Mouse (Mus musculus) cerebellum, adult 9-10 months (tissue): Measurements from ENCODE around the gene Pgpep1.
A peak's percentile ranks its signal among the peaks of the same experiment; 100 is the strongest.

Experiments used
- DNase-seq: peaks from one replicate; pipeline ENCODE4 v3.0.0; 2022

Pgpep1 gene

DNA sequence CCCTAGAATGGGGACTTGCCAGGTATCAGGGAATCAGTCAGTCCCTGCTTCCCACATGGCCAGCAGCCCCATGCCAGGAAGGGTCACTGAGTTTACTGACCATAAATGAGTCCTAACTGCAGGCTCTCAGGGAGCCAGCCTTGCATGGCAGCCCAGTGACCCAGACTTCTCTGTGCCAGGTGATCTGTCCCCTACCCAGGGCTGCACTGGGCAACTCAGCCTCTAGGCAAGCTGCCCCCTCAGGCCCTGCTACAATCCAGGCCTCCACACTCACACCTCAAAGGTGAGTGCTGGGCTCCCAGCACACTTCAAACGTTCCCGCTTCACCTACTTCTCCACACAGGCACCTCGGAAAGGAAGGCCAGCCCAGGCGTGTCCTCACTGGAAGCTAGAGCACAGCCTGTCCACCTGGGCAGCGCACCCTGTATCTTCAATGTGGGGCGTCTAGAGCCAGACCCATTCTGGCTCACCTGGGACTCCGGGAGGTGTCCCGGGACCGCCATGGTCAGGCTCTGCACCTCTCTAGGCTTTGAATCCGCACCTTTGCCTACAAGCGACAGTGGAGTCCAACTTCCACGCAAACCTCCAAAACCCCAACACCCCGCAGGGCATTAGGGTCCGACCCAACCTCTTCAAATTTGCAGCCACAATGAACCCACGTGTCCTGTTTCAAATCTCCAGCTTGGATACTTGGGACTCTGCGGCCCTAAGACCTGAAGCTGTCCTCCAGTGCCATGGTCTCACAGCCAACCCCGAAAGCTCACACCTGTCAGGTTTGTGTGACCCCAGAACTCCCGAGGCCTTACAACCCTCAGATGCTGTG lies 53.2 kb downstream of the Pgpep1 start:
- DNase-seq: peak; percentile 38

- DNase-seq: peak; percentile 42
Measured at GRCm38 (mm10) chr8:70605871-70606779, 54.1 kb downstream of the Pgpep1 start.

DNA sequence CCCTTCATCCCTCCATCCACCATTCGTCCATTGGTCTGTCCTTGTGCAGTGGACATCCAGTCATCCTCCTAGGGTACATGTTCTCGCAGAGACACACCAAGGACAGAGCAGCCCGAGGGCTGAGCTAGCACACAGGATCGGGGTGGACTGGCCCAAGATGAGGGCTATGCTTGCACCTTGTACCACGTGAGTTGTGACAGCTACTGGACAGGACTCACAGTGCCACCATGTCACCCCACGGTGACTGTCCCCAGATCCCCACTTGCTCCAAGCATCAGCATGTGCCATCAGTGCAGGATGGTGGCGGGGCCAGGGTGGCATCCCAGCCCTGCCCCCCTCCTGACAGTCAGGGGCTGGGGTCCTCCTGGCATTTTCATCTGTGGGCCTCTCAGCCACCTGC lies 55.6 kb downstream of the Pgpep1 start:
- DNase-seq: no peak

DNA sequence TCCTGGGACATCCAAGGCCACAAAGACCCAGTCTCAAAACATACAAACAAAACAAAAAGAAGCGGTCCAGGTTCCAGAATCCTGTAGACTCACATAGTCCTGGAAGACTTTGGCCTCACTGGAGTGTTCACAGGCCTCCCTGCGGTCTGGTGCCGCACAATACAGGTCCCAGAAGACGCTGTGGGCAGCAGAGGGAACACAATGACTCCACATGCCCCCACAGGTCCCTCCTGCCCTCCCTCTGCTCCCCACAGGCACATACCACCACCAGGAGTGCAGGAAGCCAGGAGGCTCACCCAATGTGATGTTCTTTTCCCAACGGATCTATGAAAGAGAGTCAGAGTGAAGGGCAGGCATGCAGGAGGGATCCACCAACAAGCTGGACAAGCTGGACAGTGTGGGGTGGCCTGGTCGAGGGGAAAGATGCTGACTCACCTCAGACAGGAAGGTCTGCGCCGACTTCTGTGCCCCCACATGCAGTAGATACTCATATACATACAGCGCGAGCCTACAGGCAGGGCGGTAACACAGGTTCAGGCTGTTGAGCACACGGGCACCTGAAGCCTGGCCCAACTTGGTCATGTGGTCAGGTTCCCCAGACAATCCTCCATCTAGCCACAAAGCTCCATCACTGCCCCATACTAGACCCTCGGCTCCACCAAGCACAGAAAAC lies 57.9 kb downstream of the Pgpep1 start:
- no peak for DNase-seq

DNA sequence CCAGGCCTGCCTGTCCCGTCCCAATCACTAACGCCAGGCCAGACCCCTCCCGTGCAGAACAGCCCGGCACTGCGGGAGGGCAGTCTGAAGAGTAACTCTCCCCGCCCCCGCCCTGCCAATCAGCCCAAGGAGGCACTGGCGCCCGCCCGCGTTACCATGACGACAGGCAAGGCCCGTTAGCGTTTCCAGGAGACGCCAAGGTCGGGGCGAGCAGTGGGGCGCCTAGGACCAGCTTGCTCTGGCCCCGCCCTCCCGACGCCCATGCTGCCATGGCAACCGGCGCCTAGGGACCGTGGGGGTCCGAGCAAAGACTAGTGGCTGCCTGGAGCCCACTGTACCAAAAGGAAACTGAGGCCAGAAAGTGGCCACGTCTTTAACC lies 58.9 kb downstream of the Pgpep1 start:
- DNase-seq: peak; percentile 78

DNA sequence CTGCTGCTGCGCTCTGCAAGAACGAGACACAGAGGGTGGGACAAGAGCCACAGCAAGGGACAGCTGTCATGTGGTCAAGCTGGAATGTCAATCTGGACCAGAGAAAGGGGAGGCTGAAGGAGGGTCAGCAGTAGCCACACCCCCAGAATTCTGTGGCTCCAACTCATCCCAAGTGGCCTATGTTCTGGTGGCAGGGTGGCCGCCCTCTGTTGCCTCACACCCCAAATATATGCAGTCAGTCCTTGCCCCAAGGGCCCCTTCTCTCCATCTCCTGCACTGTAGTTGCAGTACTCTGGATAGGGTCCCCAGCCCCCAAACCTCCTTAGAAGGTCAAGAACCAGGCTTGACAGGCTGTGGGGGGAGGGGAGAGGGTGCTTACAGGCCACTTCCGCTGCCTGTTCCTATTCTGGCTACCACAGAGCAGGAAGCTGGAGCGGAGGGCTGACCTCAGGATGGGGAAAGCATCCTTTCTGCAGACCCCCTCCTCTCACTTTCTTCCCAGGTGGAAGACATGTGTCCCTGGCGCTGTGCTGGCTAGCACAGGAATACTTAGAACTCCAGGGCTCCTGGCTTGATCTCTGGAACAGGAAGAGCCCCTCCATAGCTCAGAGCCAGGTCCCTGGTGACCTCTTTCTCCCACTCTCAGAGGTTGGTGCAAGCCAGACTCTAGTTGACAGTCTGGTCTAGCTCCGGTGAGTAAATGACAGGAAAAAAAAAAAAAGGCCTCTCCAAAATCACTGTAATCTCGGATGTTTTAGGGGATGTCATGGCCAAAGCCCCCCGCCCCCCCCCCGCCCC lies 59.5 kb downstream of the Pgpep1 start:
- peak; percentile 51 for DNase-seq

DNA sequence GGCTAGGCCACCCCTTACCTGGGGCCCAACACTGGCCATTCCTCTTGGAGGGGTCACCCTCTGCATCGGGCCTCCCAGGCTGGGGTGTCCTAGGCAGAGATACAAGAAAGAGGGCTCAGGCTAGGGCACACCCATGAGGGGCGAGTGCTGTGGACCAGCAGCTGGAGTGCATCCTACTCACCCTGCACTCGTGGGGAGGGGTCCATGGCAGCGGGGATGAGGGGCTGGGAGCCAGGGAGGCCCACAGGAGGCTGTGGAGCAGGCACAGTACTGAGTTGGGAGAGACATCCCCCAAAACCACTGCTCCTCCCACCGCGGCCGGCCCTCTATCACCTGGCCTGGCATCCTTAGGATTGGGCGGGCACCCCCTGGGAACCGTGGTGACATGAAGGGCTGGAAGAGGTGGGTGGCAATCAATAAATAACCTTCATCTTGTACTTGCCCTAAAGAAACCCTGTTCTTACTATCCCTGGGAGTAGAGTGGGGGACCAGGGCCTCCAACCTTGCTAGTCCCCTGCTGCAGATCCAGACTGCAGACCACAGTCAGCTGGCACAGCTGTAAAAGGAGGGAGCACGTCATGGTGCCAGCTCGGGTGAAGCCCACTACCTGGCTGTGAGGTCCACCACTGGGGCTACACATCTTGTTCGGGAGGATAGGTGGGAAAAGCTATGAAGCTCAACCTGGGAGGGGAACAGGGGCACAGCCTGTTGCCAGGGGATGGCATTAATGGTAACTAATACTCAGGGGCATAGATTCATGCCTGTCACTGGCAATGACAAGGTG lies 60.5 kb downstream of the Pgpep1 start:
- peak; percentile 55 for DNase-seq

DNA sequence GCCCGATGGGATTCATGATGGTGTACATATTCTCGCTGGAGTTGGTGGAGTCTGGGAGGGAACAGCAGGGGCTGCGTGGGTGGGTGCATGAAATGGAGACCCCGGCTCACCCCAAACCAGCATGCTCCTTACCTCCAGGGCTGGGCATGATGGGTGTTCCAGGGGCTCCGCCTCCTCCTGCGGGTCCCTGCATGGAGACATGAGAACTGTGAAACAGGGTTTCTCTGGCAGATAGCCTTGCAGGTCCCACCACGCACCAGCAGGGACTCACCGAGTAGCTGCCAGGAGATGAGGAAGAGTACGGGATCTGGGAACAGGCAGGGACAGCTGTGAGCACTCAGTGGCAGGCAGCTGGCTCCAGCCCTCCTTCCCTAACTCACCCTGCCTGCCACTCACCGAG lies 61.5 kb downstream of the Pgpep1 start:
- DNase-seq: no peak

DNA sequence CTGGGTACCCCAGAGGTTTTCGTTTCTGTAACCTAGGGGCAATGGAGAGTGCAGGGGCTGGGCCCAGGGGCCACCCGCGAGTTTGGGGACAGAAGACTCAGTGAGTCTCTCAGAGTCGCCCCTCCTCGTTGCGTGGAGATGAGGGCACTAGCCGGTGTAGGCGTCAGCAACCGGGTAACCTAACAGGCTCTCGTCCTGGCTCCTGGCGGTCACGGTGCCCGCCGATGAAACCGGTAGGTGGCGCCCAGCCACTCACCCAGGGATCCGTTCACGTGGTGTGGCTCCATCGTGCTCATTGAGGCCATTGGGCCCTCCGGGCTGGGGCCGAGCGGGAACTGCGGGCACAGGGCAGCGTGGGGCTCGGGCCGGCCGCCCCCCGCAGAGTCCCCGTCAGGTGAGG lies 61.9 kb downstream of the Pgpep1 start:
- DNase-seq: peak; percentile 92

DNA sequence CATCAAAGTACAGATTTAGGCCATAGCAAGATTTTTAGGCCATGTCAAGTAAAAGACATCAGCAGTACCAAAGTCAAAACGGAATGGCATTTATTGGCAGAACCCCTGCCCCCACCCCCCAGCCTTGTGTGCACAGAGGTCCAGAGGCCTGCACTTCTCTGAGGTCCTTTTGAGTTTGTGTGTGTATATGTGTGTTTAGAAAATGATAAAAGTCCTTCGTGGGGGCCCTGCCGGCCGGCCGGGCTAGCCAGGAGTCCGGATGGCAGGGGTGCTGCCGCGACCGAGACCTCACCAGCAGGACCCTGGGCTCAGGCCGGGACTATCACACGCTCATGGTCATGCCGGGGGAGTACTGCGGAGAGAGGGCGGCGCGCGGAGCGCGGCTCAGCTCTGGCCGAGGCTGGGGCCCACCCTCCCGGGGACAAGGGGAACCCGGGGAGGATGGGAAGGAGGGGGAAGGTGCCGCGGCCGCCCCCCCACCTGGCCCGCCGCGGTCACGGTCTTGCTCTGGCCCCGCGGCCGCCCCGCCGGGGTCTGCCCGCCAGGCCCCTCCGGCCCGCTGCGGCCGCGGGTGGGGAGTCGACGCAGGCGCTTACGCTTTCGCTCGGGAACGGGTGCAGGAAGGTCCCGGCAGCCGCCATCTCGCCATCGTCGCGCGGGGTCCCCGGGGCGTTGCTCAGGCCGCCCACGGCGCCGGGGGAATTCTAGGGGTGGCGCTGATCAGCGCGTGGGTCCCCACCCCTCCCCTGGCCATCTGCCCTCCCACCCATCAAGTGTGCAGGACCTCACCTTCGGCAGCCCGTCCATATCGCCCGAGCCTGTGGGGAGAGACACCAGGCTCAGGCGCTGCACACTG lies 62.5 kb downstream of the Pgpep1 start:
- no peak for DNase-seq

GRCm38 (mm10) chr8:70596775-70597416 lies 63.3 kb downstream of the Pgpep1 start:
- peak; percentile 72 for DNase-seq
